Mouse (Mus musculus) liver, embryonic 15.5 days (tissue): ENCODE data around the gene Flad1. TPM values are rescaled to one million over a fixed set of nuclear protein-coding genes. Genes with fewer than 3 reads are reported as not detected.

ENCODE experiments used
- ATAC-seq: fragments of 200-750 bp; cut with Nextera tagmentation; 2 replicates; pipeline ENCODE4 v1.8.0; 2017; ENCODE audit warnings: moderate number of reproducible peaks, mild to moderate bottlenecking, moderate library complexity; ENCODE audit not compliant: insufficient read depth
- H3K27ac ChIP-seq: fragments of 300-500 bp; sonication (generic); replicated peaks from 2 replicates; pipeline ENCODE4 v1.5.1; 2015; ENCODE audit warnings: mild to moderate bottlenecking, inconsistent platforms
- H3K27me3 ChIP-seq: fragments of 300-500 bp; sonication (generic); 2 replicates; pipeline ENCODE4 v1.6.1; 2015; ENCODE audit warnings: mild to moderate bottlenecking, inconsistent platforms
- H3K36me3 ChIP-seq: fragments of 300-500 bp; sonication (generic); replicated peaks from 2 replicates; pipeline ENCODE4 v1.6.1; 2015; ENCODE audit warnings: moderate library complexity, mild to moderate bottlenecking, inconsistent platforms
- H3K4me1 ChIP-seq: fragments of 300-500 bp; sonication (generic); replicated peaks from 2 replicates; pipeline ENCODE4 v1.6.1; 2015; ENCODE audit warnings: inconsistent platforms
- H3K4me2 ChIP-seq: fragments of 300-500 bp; sonication (generic); 2 replicates; pipeline ENCODE4 v1.6.1; 2015; ENCODE audit warnings: moderate library complexity, mild to moderate bottlenecking, inconsistent platforms
- H3K4me3 ChIP-seq: fragments of 300-500 bp; sonication (generic); replicated peaks from 2 replicates; pipeline ENCODE4 v1.5.1; 2015; ENCODE audit warnings: mild to moderate bottlenecking, inconsistent platforms
- H3K9ac ChIP-seq: fragments of 300-500 bp; sonication (generic); 2 replicates; pipeline ENCODE4 v1.6.1; 2015; ENCODE audit warnings: moderate library complexity, mild to moderate bottlenecking, inconsistent platforms
- H3K9me3 ChIP-seq: fragments of 300-500 bp; sonication (generic); replicated peaks from 2 replicates; pipeline ENCODE4 v1.6.1; 2016; ENCODE audit warnings: inconsistent platforms
- WGBS: fragments of 180-500 bp; shearing (Covaris S2); methylation state at CpG from one replicate; pipeline ENCODE4 v1.1.7; 2015; ENCODE audit warnings: mixed read lengths; ENCODE audit not compliant: insufficient replicate concordance; 5-methylcytosine and 5-hydroxymethylcytosine counted together
- polyA plus RNA-seq: library from polyadenylated mRNA; unstranded; fragments of >200 nt; fragmentation: Nextera tagmentation; extraction: Ambion mirVana; gene quantifications from 2 replicates; pipeline ENCODE4 v1.2.1, GENCODE M21; 2015

The Flad1 gene
- polyA plus RNA-seq: 14.3 and 16.4 TPM in 2 replicates

DNA sequence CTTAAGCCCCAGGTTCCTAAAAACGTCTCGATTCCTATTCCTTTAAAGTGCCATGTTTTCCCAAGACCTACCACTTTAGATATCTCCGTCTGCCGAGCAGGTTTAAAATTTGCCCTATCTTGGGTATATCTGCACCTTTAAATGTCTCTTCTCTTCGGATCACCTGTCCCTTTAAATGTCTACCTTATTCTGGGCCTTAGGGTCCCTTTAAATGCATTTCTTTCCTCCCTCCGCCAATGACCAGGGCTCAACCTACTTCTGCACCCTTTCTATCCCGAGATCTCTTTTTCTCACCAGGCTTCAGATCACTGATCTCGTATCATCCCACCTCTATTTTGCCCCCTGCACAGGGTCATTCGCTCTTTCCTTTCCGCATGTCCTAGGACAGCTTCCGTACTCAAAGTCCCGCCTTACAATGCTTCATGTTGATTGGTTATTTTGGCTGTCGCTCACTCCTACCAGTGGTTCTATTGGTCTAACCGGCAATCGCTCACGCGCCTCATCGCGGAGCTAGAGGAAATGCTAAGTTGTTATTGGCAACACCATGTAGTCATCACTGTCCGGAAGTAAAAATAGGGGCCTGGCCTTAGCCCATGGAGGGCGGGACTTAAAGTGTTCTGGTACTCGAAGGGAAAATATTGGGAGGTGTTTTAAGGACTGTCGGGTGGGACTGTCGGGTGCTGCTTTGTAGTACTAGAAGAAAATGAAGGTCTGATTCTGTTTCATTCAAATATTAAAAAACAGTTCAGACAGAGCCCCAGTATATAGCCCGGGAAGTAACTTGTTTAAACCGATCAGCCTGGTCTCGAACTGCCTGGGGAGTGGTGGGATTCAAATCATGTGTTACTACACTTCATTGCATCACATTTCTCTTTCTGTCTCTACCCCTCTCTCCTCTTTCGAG lies at the start of gene Flad1:
Gene Flad1, minus strand, starts transcription at position 381 of the 904 bp plus-strand sequence.
- H3K9ac ChIP-seq: peak within 1 kb of the TSS; percentile 53
- 5% methylated on average over 28 of the region's 28 CpGs for WGBS
- peak; percentile 100 for ATAC-seq

GRCm38 (mm10) chr3:89458965-89459807 lies 47.5 kb upstream of the Flad1 start:
- Histone ChIP-seq H3K36me3 (no peaks in the 10 kb centered on the region), H3K4me3 (peak overlapping the region; percentile 74), H3K9me3 (no peaks in the 10 kb centered on the region), H3K27me3 (no peaks in the 10 kb centered on the region), H3K27ac (peak overlapping the region; percentile 85), H3K9ac (peak overlapping the region; percentile 69), H3K4me1 (peaks cover 38% of the 10 kb centered on the region), H3K4me2 (peak overlapping the region; percentile 91)
- peak; percentile 85 for ATAC-seq
- WGBS: under 1% methylated on average over 34 of the region's 36 CpGs

More for the DNA sequence above, at the start of gene Flad1:
- no peaks in the 10 kb centered on the region for H3K9me3 ChIP-seq
- H3K36me3 ChIP-seq: peaks cover 60% of the 10 kb centered on the region
- peak within 1 kb of the TSS; percentile 45 for H3K27ac ChIP-seq
- H3K4me3 ChIP-seq: peak within 1 kb of the TSS; percentile 69
- no peaks in the 10 kb centered on the region for H3K27me3 ChIP-seq
- peaks cover 23% of the 10 kb centered on the region for H3K4me1 ChIP-seq
- peak within 1 kb of the TSS; percentile 76 for H3K4me2 ChIP-seq

DNA sequence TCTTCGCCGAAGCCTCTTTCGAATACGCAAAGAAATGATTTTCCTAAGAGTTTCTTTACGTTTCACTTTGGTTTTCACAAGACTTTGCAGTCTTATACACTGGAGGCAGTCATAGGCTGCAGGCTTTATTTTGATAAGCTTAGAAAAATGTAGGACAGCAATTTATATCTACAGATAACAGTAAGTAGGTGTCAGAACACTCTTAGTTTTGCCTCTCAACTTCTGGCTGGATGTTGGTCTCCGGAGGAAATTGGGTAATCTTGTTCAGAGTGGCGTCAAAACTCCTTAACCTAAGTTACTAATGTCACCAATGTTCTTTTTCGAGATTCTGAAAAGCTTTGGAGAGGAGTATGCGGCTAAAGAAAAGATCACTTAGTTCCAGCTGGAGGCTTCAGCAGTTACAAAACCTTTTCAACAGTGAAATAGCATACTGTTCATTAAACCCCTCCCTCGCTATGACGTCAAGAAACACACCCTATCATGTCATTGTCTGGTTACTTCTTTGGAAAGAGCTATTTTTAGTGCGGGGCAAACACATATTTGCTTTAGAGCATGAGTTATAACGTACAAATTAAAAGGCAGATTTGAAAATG lies 46.8 kb upstream of the Flad1 start:
- peak; percentile 70 for ATAC-seq
- Histone ChIP-seq H3K4me1 (peaks cover 38% of the 10 kb centered on the region), H3K9ac (0 out of 2 replicates have a peak overlapping the region, but pooled peaks have one; percentile 2), H3K4me3 (peak overlapping the region; percentile 74), H3K36me3 (no peaks in the 10 kb centered on the region), H3K27me3 (no peaks in the 10 kb centered on the region), H3K4me2 (peak overlapping the region; percentile 91), H3K27ac (peak overlapping the region; percentile 85), H3K9me3 (no peaks in the 10 kb centered on the region)
- 39% methylated on average over 13 of the region's 13 CpGs for WGBS

DNA sequence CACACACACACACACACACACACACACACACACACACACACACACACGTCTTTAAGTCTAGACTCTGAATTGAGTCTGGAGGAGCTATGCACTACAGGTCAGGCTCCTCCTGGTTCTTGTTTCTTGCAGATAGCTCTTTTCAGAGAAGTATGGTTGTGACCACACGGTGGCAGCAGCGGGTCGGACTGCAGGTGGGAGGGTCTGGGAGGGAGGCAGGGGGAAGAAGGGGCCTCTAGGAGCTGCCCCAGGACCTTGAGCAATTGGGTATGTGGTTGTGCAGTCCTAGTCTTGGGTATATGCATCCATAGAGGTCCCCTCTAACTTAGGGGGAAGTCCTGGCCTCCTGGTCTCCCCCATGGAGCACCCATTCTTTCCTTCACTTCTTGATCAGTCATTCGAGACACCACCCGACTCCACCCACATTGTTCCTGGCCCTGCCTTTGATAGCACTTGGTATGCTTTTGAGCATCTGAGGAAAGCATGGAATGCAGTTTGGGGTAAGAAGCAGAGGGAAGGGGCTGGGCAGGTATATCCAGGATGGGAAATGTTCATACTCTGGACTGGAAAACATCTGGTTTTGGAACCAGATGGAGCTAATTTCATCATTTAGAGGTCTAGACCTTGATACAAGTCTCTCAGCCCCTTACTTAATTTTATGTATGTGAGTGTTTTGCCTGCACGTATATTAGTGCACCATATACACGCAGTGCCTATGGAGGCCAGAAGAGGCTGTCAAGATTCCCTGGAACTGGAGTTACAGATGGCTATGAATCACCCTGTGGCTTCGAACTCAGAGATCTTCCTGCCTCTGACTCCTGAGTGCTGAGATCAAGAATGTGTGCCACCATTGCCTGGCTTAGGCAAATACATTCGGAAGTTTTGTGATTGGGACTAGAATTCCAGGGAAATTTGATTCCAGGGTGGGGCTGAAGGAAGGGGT lies 45.3 kb upstream of the Flad1 start:
- Histone ChIP-seq H3K4me3 (0 out of 2 replicates have a peak overlapping the region, but pooled peaks have one; percentile 8), H3K27ac (0 out of 2 replicates have a peak overlapping the region, but pooled peaks have one; percentile 24), H3K4me2 (peak overlapping the region; percentile 58), H3K9me3 (no peaks in the 10 kb centered on the region), H3K36me3 (no peaks in the 10 kb centered on the region), H3K27me3 (no peaks in the 10 kb centered on the region), H3K9ac (0 out of 2 replicates have a peak overlapping the region, but pooled peaks have one; percentile 18), H3K4me1 (peaks cover 38% of the 10 kb centered on the region)
- 30% methylated on average over 10 of the region's 10 CpGs for WGBS
- peak; percentile 13; the same call in 1 of the 2 replicates for ATAC-seq

- no peak overlapping the region for H3K27ac ChIP-seq
- ATAC-seq: no peak
- H3K9me3 ChIP-seq: no peaks in the 10 kb centered on the region
- peaks cover 44% of the 10 kb centered on the region for H3K4me1 ChIP-seq
- H3K9ac ChIP-seq: no peak overlapping the region
- 43% methylated on average over 1 of the region's 1 CpGs for WGBS
- no peaks in the 10 kb centered on the region for H3K36me3 ChIP-seq
- no peak overlapping the region for H3K4me2 ChIP-seq
- no peaks in the 10 kb centered on the region for H3K27me3 ChIP-seq
- no peak overlapping the region for H3K4me3 ChIP-seq
Observed at GRCm38 (mm10) chr3:89455786-89456285, 44.2 kb upstream of the Flad1 start.

GRCm38 (mm10) chr3:89454401-89455177 lies 42.9 kb upstream of the Flad1 start, which contains the start of gene Pmvk:
Gene Pmvk, plus strand, starts transcription at chr3:89454541.
- no peak within 1 kb of the TSS for H3K4me2 ChIP-seq
- no peak within 1 kb of the TSS for H3K27ac ChIP-seq
- no peaks in the 10 kb centered on the region for H3K27me3 ChIP-seq
- ATAC-seq: no peak
- H3K9me3 ChIP-seq: no peaks in the 10 kb centered on the region
- 67% methylated on average over 10 of the region's 10 CpGs for WGBS
- no peaks in the 10 kb centered on the region for H3K36me3 ChIP-seq
- peaks cover 42% of the 10 kb centered on the region for H3K4me1 ChIP-seq
- no peak within 1 kb of the TSS for H3K9ac ChIP-seq
- no peak within 1 kb of the TSS for H3K4me3 ChIP-seq

GRCm38 (mm10) chr3:89451916-89452315 lies 40.2 kb upstream of the Flad1 start:
- Histone ChIP-seq H3K36me3 (no peaks in the 10 kb centered on the region), H3K27me3 (no peaks in the 10 kb centered on the region), H3K9me3 (no peaks in the 10 kb centered on the region), H3K4me1 (peaks cover 34% of the 10 kb centered on the region), H3K9ac (no peak overlapping the region), H3K4me2 (no peak overlapping the region), H3K4me3 (no peak overlapping the region), H3K27ac (no peak overlapping the region)
- WGBS: 69% methylated on average over 1 of the region's 1 CpGs
- no peak for ATAC-seq

GRCm38 (mm10) chr3:89449541-89449940 lies 37.9 kb upstream of the Flad1 start:
- 0 out of 2 replicates have a peak, but pooled peaks cover 4% of the 10 kb centered on the region for H3K36me3 ChIP-seq
- peak overlapping the region; percentile 22 for H3K4me3 ChIP-seq
- WGBS: 11% methylated on average over 7 of the region's 7 CpGs
- no peaks in the 10 kb centered on the region for H3K9me3 ChIP-seq
- peak; percentile 73 for ATAC-seq
- no peaks in the 10 kb centered on the region for H3K27me3 ChIP-seq
- H3K4me2 ChIP-seq: peak overlapping the region; percentile 54
- peak overlapping the region; percentile 27; the same call in 1 of the 2 replicates for H3K9ac ChIP-seq
- H3K27ac ChIP-seq: peak overlapping the region; percentile 58
- peaks cover 30% of the 10 kb centered on the region for H3K4me1 ChIP-seq
